Mouse (Mus musculus): ENCODE measurements around the gene Mbd5. TPM values are rescaled to one million over a fixed set of nuclear protein-coding genes. Genes with fewer than 3 reads are reported as not detected.

Gene Mbd5
- 10 to 100 TPM; 23.7 to 26.1 TPM for total RNA-seq (2021)
- long read RNA-seq, experiment 1, partial matches to known transcripts = 1 of 6 reads
- long read RNA-seq, experiment 1, other reads (novel, unspliced or antisense) = 5 of 6 reads
- long read RNA-seq, experiment 2, partial matches to known transcripts = 2 of 5 reads
- long read RNA-seq, experiment 2, other reads (novel, unspliced or antisense) = 3 of 5 reads

DNA sequence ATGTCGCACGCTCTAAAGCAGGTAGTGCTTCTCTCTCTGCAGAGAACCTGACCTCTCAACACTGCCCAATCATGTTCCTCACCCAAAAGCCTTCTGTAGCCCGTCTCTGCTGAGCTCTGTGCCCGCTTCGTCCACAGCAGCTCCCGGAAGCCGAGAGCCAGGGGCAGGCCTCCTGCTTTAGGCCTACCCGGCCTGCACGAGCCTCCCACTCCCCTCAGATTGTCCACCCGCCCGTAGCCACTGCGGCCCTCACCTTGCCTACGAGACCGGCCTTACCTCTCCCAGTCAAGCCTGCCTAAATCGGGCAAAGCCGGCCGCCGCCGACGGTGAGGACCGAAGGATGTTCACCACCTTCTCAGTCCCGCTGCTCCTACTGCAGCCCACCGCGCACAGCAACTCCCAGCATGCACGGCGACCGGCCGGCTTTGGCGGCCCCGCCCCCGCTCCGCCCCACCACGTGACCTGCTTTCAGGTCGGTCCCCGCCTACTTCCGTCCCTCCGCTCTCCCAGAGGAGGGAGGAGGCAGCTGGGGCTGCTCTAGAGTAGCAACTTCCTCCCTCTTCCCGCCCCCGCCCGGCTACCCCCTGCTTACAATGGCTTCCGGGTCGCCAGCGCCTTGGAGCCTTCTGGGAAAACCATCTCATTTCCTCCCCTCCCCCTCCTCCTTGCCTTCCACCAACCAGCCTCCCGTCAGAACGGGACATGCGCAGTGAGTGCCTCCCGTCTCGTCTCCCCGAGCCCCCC lies at the start of gene Mbd5:
TSS of gene Mbd5 (plus strand) at position 668 of the 744 bp plus-strand sequence.
- intact Hi-C loops (cut with DNase I; ENCODE audit: low total_unique reads) = no loop called here
- peak; percentile 100 for DNase-seq

GRCm38 (mm10) chr2:48908866-48909265 lies 40.4 kb upstream of the Mbd5 start:
- no peak for DNase-seq
- intact Hi-C loops (cut with DNase I; ENCODE audit: low total_unique reads) = loop anchor here (5.0 kb wide), 1 partner anchor 408 kb away; no protein-coding TSS in a partner anchor

DNA sequence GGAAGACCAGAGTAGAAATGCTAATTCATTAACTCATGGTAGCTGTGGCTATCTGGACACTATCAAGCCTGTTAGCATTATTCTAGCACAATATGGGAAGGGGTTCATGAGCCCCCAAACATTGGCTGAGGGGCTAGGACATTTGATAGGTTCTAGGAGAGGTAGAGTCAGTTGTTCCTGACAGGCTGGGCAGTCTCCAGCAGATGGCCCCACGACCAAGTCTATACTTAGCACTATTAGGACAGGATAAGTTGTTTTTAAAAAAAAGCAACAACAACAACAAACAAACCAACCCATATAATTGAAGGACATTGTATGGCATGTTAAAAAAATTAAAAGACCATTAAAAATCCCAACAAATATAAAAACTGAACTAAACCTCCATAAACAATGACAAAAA lies 35.1 kb upstream of the Mbd5 start:
- DNase-seq = no peak
- intact Hi-C loops (cut with DNase I; ENCODE audit: low total_unique reads) = no loop called here

- DNase-seq = no peak
- intact Hi-C loops (cut with DNase I; ENCODE audit: low total_unique reads) = no loop called here
Observed at GRCm38 (mm10) chr2:48915832-48916231, 33.5 kb upstream of the Mbd5 start.

DNA sequence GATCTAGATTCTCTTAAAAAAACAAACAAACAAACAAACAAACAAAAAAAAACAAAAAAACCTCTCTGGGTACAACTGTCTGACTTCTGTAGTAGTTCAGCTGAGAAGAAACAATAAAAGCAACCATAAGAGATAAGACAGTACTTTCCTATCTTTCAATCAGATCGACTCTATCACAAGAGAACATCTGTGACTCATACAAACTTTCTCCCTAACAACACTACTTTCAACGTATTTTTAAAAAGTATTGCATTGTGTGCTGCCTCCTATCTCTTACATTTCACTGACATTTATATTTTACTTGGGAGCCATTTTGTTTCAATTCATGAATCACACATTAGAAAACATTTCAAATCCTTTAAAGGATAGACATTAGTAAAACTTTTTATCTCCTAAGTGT lies 14.2 kb upstream of the Mbd5 start:
- intact Hi-C loops (cut with DNase I; ENCODE audit: low total_unique reads) = no loop called here
- no peak for DNase-seq

GRCm38 (mm10) chr2:48947761-48948160 lies 1.5 kb upstream of the Mbd5 start:
- no peak for DNase-seq
- intact Hi-C loops (cut with DNase I; ENCODE audit: low total_unique reads) = no loop called here

DNA sequence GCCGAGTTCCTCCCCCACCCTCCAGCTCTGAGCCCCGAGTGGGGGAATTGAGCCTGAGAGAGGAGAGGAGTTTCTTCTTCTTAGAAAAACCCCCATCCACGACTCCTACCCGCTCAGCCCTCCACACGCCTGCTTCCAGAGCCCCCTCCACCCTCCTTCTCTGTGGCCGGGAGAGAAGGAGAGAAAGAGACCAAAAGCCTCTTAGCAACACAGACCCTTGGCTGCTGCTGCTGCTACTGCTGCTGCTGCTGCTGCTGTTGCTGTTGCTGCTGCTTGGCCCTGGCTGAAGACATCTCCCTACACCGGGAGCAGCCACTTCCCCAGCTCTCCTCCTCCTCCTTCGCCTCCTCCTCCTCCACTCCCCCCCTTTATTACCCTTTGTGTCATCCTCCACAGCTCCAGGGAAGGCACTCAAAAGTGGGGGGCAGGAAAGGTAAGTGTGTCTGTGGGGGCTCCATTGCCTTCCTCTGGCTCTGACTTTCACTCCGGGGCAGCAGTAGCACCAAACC lies 489 bp downstream of the Mbd5 start:
- intact Hi-C loops (cut with DNase I; ENCODE audit: low total_unique reads) = no loop called here
- peak; percentile 22 for DNase-seq

DNA sequence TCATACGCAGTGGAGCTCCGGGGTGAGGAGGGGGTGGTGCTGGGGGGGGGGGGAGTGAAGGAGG lies 776 bp downstream of the Mbd5 start, which contains the start of gene Orc4:
TSS of gene Orc4 (minus strand) at position 26 of the 64 bp plus-strand sequence.
- intact Hi-C loops (cut with DNase I; ENCODE audit: low total_unique reads) = no loop called here
- no peak for DNase-seq

- no peak for DNase-seq
- intact Hi-C loops (cut with DNase I; ENCODE audit: low total_unique reads) = no loop called here
Observed at GRCm38 (mm10) chr2:48950316-48950880, 1.1 kb downstream of the Mbd5 start.

- intact Hi-C loops (cut with DNase I; ENCODE audit: low total_unique reads) = no loop called here
- no peak for DNase-seq
Observed at GRCm38 (mm10) chr2:48956591-48956990, 7.3 kb downstream of the Mbd5 start.

DNA sequence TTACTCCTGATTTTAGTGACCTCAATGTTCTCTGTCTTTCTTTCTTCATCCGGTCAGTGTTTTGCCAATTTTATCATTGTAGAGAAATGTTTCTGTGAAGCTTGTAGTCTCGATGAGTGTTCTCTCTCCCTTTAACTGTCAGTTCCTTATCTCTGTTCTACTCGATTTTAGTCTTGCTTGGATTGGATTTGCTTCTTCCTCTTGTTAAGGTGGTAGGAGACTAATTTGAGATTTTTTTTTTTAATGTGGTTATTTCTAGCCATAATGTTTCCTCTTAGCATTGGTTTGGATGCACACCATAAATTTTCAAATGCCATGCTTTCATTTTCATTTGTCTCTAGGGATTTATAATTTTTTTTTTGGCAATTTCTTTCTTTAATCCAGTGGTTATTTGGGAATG lies 29.6 kb downstream of the Mbd5 start:
- DNase-seq = no peak
- intact Hi-C loops (cut with DNase I; ENCODE audit: low total_unique reads) = no loop called here

GRCm38 (mm10) chr2:48990322-48990721 lies 41.0 kb downstream of the Mbd5 start:
- no peak for DNase-seq
- intact Hi-C loops (cut with DNase I; ENCODE audit: low total_unique reads) = no loop called here

GRCm38 (mm10) chr2:49040481-49040880 lies 91.2 kb downstream of the Mbd5 start:
- intact Hi-C loops (cut with DNase I; ENCODE audit: low total_unique reads) = no loop called here
- DNase-seq = no peak

DNA sequence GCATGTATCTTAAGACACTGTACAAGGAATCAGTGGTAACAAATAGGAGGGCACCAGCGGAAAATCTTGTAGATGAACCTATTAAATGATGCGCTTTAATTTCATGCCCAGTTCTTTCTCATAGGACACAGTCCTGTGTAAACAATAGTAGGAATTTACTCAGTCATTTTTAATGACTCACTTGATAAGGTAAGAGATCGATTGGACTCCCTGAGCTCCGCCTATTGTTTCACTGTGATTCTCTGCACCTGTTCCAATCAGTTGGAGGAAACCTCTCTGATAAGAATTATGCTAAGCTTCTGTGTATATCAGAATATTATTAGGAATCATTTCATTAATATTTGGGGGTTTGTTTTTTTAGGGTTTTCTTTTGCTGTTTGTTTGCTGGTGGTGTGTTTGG lies 100.7 kb downstream of the Mbd5 start:
- intact Hi-C loops (cut with DNase I; ENCODE audit: low total_unique reads) = no loop called here
- no peak for DNase-seq

GRCm38 (mm10) chr2:49067886-49068285 lies 118.6 kb downstream of the Mbd5 start:
- intact Hi-C loops (cut with DNase I; ENCODE audit: low total_unique reads) = no loop called here

DNA sequence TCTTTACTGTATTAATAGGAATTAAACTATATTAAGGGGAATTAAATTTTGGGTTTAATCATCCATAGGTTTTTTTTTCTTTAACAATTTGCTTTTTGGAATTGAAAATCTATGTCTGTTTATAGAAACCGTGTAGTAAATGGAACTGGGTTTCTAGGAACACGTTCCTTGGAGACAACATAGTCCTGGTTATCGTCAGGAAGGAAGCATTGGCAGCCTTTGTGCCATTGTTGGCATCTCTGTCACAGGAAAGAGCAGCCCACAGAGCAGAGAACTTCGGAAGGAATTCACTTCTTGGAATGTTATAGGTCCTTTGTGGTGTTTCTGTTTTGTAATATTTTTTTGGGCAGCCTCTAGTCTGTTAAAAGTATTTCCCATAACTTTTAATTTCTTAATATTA lies 135.7 kb downstream of the Mbd5 start:
- DNase-seq = no peak
- intact Hi-C loops (cut with DNase I; ENCODE audit: low total_unique reads) = no loop called here

More at GRCm38 (mm10) chr2:49067886-49068285, 118.6 kb downstream of the Mbd5 start:
- DNase-seq = no peak

- intact Hi-C loops (cut with DNase I; ENCODE audit: low total_unique reads) = no loop called here
- no peak for DNase-seq
Observed at GRCm38 (mm10) chr2:49090771-49091170, 141.5 kb downstream of the Mbd5 start.

DNA sequence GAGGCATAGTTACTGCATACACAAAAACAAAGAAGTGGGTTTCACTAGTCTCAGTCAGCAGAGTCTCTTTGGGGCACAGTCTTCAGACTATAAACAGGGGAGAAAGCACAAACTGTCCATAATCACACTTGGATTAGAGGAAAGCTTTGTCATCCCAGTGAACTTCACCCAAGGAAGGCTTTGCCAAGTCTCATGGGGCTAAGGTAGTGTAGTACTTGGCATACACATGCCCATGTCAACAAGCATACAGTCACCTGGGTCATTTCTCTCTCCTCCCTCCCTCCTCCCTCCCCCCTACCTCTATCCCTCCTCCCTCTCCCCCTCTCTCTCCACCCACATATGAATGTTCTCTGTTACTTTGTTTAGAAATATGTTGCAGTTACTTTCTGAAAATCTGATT lies 147.5 kb downstream of the Mbd5 start:
- DNase-seq = no peak
- intact Hi-C loops (cut with DNase I; ENCODE audit: low total_unique reads) = no loop called here

DNA sequence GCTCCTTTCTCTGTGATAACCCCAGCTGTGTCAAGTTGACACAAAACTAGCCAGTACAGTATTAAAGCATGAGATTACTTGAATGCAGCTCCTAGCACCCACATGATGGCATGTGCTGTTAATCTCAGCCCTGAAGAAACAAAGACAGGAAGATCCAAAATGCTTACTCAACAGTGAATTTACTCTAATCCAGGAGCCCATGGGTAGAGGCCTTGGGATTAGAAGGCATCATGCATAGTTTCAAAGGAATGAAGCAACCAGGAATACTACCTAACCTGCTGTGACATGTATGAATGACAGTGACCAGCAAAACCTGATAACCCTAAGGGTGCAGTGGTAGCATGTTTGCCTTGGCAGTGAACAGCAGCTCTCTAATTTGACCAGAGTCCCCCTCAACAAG lies 159.6 kb downstream of the Mbd5 start:
- DNase-seq = no peak
- intact Hi-C loops (cut with DNase I; ENCODE audit: low total_unique reads) = no loop called here

- DNase-seq = no peak
- intact Hi-C loops (cut with DNase I; ENCODE audit: low total_unique reads) = no loop called here
Observed at GRCm38 (mm10) chr2:49119875-49120274, 170.6 kb downstream of the Mbd5 start.

GRCm38 (mm10) chr2:49121603-49122002 lies 172.3 kb downstream of the Mbd5 start:
- DNase-seq = no peak
- intact Hi-C loops (cut with DNase I; ENCODE audit: low total_unique reads) = no loop called here
